Mouse (Mus musculus): ENCODE measurements around the gene Btbd35f23. TPM values are rescaled to one million over a fixed set of nuclear protein-coding genes. Genes with fewer than 3 reads are reported as not detected.
"Not testable (repeated sequence)": the region's sequence is repeated elsewhere in the genome, so short reads cannot be mapped to it uniquely, and the experiment has no call there.

Btbd35f23 gene
- total RNA-seq (2017) = not detected in 2 replicates

- ATAC-seq (replicated peaks in 1 of 2; ENCODE audit: insufficient read depth in 1 of 2, low FRiP score in 2 of 2, low TSS enrichment in 1 of 2, low read depth in 1 of 2, poor library complexity in 2 of 2, severe bottlenecking in 2 of 2) = not testable (repeated sequence)
Measured at GRCm38 (mm10) chrX:3076575-3076974, at the start of gene Btbd35f23. Btbd35f23 (plus strand) TSS chrX:3076875.

Other genes with a start within 250 kb of the Btbd35f23 start
- gene Btbd35f24, start 119.0 kb downstream of the Btbd35f23 start, total RNA-seq (2017) = not detected in 2 replicates